Mouse (Mus musculus) kidney, embryonic 14.5 days (tissue): ENCODE measurements at regions not wholly inside any gene's neighbourhood (a gene's known extent, or its start where the extent isn't known, plus 50 kb on each side); places are given as distances from the start of the nearest gene placed in this dataset.

Source experiments
- ATAC-seq: fragments of 200-750 bp; cut with Nextera tagmentation; 2 replicates; pipeline ENCODE4 v1.8.0; 2017; ENCODE audit warnings: moderate number of reproducible peaks, mild to moderate bottlenecking, moderate TSS enrichment, moderate library complexity; ENCODE audit not compliant: low FRiP score, low TSS enrichment
- H3K27ac ChIP-seq: fragments of 300-500 bp; sonication (generic); 2 replicates; pipeline ENCODE4 v1.5.1; 2014; ENCODE audit warnings: low read depth, mild to moderate bottlenecking, low read length, moderate library complexity, mixed read lengths
- H3K27me3 ChIP-seq: fragments of 300-500 bp; sonication (generic); 2 replicates; pipeline ENCODE4 v1.6.1; 2014; ENCODE audit warnings: mild to moderate bottlenecking, low read length; ENCODE audit not compliant: control insufficient read depth, insufficient read depth
- H3K36me3 ChIP-seq: fragments of 300-500 bp; sonication (generic); 2 replicates; pipeline ENCODE4 v1.6.1; 2014; ENCODE audit warnings: low read length, mixed read lengths; ENCODE audit not compliant: control insufficient read depth, insufficient read depth
- H3K4me1 ChIP-seq: fragments of 300-500 bp; sonication (generic); 2 replicates; pipeline ENCODE4 v1.6.1; 2014; ENCODE audit warnings: low read length, mixed read lengths; ENCODE audit not compliant: control insufficient read depth, insufficient read depth
- H3K4me2 ChIP-seq: fragments of 300-500 bp; sonication (generic); replicated peaks from 2 replicates; pipeline ENCODE4 v1.6.1; 2014; ENCODE audit warnings: low read depth, mild to moderate bottlenecking, low read length
- H3K4me3 ChIP-seq: fragments of 300-500 bp; sonication (generic); 2 replicates; pipeline ENCODE4 v1.5.1; 2014; ENCODE audit warnings: mild to moderate bottlenecking, low read length
- H3K9ac ChIP-seq: fragments of 300-500 bp; sonication (generic); 2 replicates; pipeline ENCODE4 v1.6.1; 2014; ENCODE audit warnings: low read depth, mild to moderate bottlenecking, low read length, moderate library complexity
- H3K9me3 ChIP-seq: fragments of 300-500 bp; sonication (generic); 2 replicates; pipeline ENCODE4 v1.6.1; 2016; ENCODE audit warnings: low read length; ENCODE audit not compliant: control insufficient read depth
- WGBS: fragments of 180-500 bp; shearing (Covaris S2); extraction: QIAGEN DNeasy Blood & Tissue Kit; methylation state at CpG from one replicate; pipeline ENCODE4 v1.1.7; 2014; 5-methylcytosine and 5-hydroxymethylcytosine counted together

- no peaks in the 10 kb centered on the region for H3K27me3 ChIP-seq
- H3K9me3 ChIP-seq, result no peaks in the 10 kb centered on the region
- no peaks in the 10 kb centered on the region for H3K36me3 ChIP-seq
- no peak for ATAC-seq
- no peak overlapping the region for H3K9ac ChIP-seq
- no peak overlapping the region for H3K27ac ChIP-seq
- H3K4me3 ChIP-seq, result no peak overlapping the region
- WGBS, result 81% methylated on average over 2 of the region's 2 CpGs
- H3K4me1 ChIP-seq, result 0 out of 2 replicates have a peak, but pooled peaks cover 6% of the 10 kb centered on the region
- no peak overlapping the region for H3K4me2 ChIP-seq
These were observed 85.4 kb upstream of the Pabpc6 start for GRCm38 (mm10) chr17:9754884-9755405.

GRCm38 (mm10) chr17:9752848-9753247 is 83.3 kb upstream of the Pabpc6 start:
- Histone ChIP-seq H3K27me3 (no peaks in the 10 kb centered on the region), H3K4me2 (no peak overlapping the region), H3K27ac (no peak overlapping the region), H3K9me3 (no peaks in the 10 kb centered on the region), H3K4me3 (no peak overlapping the region), H3K4me1 (no peaks in the 10 kb centered on the region), H3K9ac (no peak overlapping the region), H3K36me3 (no peaks in the 10 kb centered on the region)
- ATAC-seq, result no peak
- WGBS, result 90% methylated on average over 4 of the region's 4 CpGs

GRCm38 (mm10) chr17:9751348-9752170 is 82.0 kb upstream of the Pabpc6 start:
- Histone ChIP-seq H3K9me3 (no peaks in the 10 kb centered on the region), H3K27me3 (no peaks in the 10 kb centered on the region), H3K27ac (no peak overlapping the region), H3K4me2 (no peak overlapping the region), H3K4me3 (no peak overlapping the region), H3K4me1 (no peaks in the 10 kb centered on the region), H3K9ac (no peak overlapping the region), H3K36me3 (no peaks in the 10 kb centered on the region)
- WGBS, result 46% methylated on average over 13 of the region's 13 CpGs
- ATAC-seq, result no peak

- Histone ChIP-seq H3K27me3 (no peaks in the 10 kb centered on the region), H3K4me1 (no peaks in the 10 kb centered on the region), H3K9me3 (no peaks in the 10 kb centered on the region), H3K9ac (no peak overlapping the region), H3K4me3 (no peak overlapping the region), H3K27ac (no peak overlapping the region), H3K4me2 (no peak overlapping the region), H3K36me3 (no peaks in the 10 kb centered on the region)
- no peak for ATAC-seq
- 91% methylated on average over 8 of the region's 8 CpGs for WGBS
These were observed 80.5 kb upstream of the Pabpc6 start for GRCm38 (mm10) chr17:9750046-9750445.

- no peak overlapping the region for H3K4me2 ChIP-seq
- H3K27ac ChIP-seq, result no peak overlapping the region
- H3K36me3 ChIP-seq, result no peaks in the 10 kb centered on the region
- H3K9me3 ChIP-seq, result no peaks in the 10 kb centered on the region
- H3K4me3 ChIP-seq, result no peak overlapping the region
- H3K27me3 ChIP-seq, result no peaks in the 10 kb centered on the region
- no peak for ATAC-seq
- no peaks in the 10 kb centered on the region for H3K4me1 ChIP-seq
- no peak overlapping the region for H3K9ac ChIP-seq
- WGBS, result 96% methylated on average over 3 of the region's 3 CpGs
These were observed 79.8 kb upstream of the Pabpc6 start for GRCm38 (mm10) chr17:9749301-9749700.

GRCm38 (mm10) chr17:9747893-9748292 is 78.4 kb upstream of the Pabpc6 start:
- H3K9me3 ChIP-seq, result no peaks in the 10 kb centered on the region
- ATAC-seq, result no peak
- no peaks in the 10 kb centered on the region for H3K36me3 ChIP-seq
- H3K4me2 ChIP-seq, result no peak overlapping the region
- no peaks in the 10 kb centered on the region for H3K4me1 ChIP-seq
- 88% methylated on average over 2 of the region's 2 CpGs for WGBS
- no peak overlapping the region for H3K27ac ChIP-seq
- H3K27me3 ChIP-seq, result no peaks in the 10 kb centered on the region
- H3K4me3 ChIP-seq, result no peak overlapping the region
- no peak overlapping the region for H3K9ac ChIP-seq

GRCm38 (mm10) chr17:9743342-9743741 is 73.8 kb upstream of the Pabpc6 start:
- Histone ChIP-seq H3K27ac (no peak overlapping the region), H3K27me3 (no peaks in the 10 kb centered on the region), H3K9me3 (no peaks in the 10 kb centered on the region), H3K4me2 (no peak overlapping the region), H3K36me3 (no peaks in the 10 kb centered on the region), H3K4me1 (no peaks in the 10 kb centered on the region), H3K9ac (no peak overlapping the region), H3K4me3 (no peak overlapping the region)
- no peak for ATAC-seq
- WGBS, result 85% methylated on average over 5 of the region's 5 CpGs

GRCm38 (mm10) chr17:9741321-9741720 is 71.8 kb upstream of the Pabpc6 start:
- H3K4me1 ChIP-seq, result no peaks in the 10 kb centered on the region
- H3K27ac ChIP-seq, result no peak overlapping the region
- no peaks in the 10 kb centered on the region for H3K27me3 ChIP-seq
- no peak for ATAC-seq
- no peak overlapping the region for H3K4me2 ChIP-seq
- no peaks in the 10 kb centered on the region for H3K36me3 ChIP-seq
- no peaks in the 10 kb centered on the region for H3K9me3 ChIP-seq
- no peak overlapping the region for H3K4me3 ChIP-seq
- H3K9ac ChIP-seq, result no peak overlapping the region
- 93% methylated on average over 5 of the region's 5 CpGs for WGBS

GRCm38 (mm10) chr17:9729020-9729419 is 59.5 kb upstream of the Pabpc6 start:
- Histone ChIP-seq H3K9me3 (no peaks in the 10 kb centered on the region), H3K36me3 (no peaks in the 10 kb centered on the region), H3K27me3 (no peaks in the 10 kb centered on the region), H3K27ac (no peak overlapping the region), H3K4me3 (no peak overlapping the region), H3K4me1 (0 out of 2 replicates have a peak, but pooled peaks cover 4% of the 10 kb centered on the region), H3K9ac (no peak overlapping the region), H3K4me2 (no peak overlapping the region)
- WGBS, result 57% methylated on average over 3 of the region's 3 CpGs
- ATAC-seq, result no peak
